Mouse (Mus musculus) thymus, adult 2 months (tissue): ENCODE data around the gene Ankmy1. TPM values are rescaled to one million over a fixed set of nuclear protein-coding genes. Genes with fewer than 3 reads are reported as not detected.
A peak's percentile ranks its signal among the peaks of the same experiment; 100 is the strongest.

Source experiments
- DNase-seq: peaks from one replicate; pipeline ENCODE4 v3.0.0; 2021
- H3K27ac ChIP-seq: fragments of 200-500 bp; 2 replicates; pipeline ENCODE4 v1.5.1; 2012; ENCODE audit warnings: low read length, control low read depth; ENCODE audit not compliant: control insufficient read depth, insufficient read depth
- H3K27me3 ChIP-seq: fragments of 200-500 bp; 2 replicates; pipeline ENCODE4 v1.6.1; 2012; ENCODE audit warnings: mild to moderate bottlenecking, low read length, moderate library complexity, mixed read lengths; ENCODE audit not compliant: control insufficient read depth, insufficient read depth
- H3K36me3 ChIP-seq: fragments of 200-500 bp; 2 replicates; pipeline ENCODE4 v1.6.1; 2012; ENCODE audit warnings: mild to moderate bottlenecking, low read length, moderate library complexity; ENCODE audit not compliant: control insufficient read depth, insufficient read depth
- H3K4me1 ChIP-seq: fragments of 200-500 bp; replicated peaks from 2 replicates; pipeline ENCODE4 v1.6.1; 2012; ENCODE audit warnings: low read length; ENCODE audit not compliant: control insufficient read depth, insufficient read depth
- H3K4me3 ChIP-seq: fragments of 200-500 bp; 2 replicates; pipeline ENCODE4 v1.5.1; 2012; ENCODE audit warnings: mild to moderate bottlenecking, low read length, control low read depth, moderate library complexity; ENCODE audit not compliant: control insufficient read depth, insufficient read depth
- CTCF ChIP-seq: fragments of 200-500 bp; IDR thresholded peaks from 2 replicates; pipeline ENCODE4 v1.5.1; 2012; ENCODE audit warnings: mild to moderate bottlenecking, control low read depth, low read length, moderate library complexity, borderline replicate concordance; ENCODE audit not compliant: control insufficient read depth, poor library complexity, insufficient read depth; ENCODE audit errors: extremely low read depth
- POLR2A ChIP-seq: fragments of 200-500 bp; IDR thresholded peaks from 2 replicates; pipeline ENCODE4 v1.6.1; 2012; ENCODE audit warnings: mild to moderate bottlenecking, low read length, control low read depth, moderate library complexity; ENCODE audit not compliant: control insufficient read depth, poor library complexity, insufficient read depth; ENCODE audit errors: extremely low read depth
- WGBS: fragments of 180-500 bp; shearing (Covaris S2); methylation state at CpG from one replicate; pipeline ENCODE4 v1.1.7; 2018; 5-methylcytosine and 5-hydroxymethylcytosine counted together
- polyA plus RNA-seq: library from polyadenylated mRNA; depleted of rRNA; stranded (reverse); fragments of >200 nt; gene quantifications from 2 replicates; pipeline ENCODE4 v1.2.3, GENCODE M21; 2012

Gene Ankmy1
- polyA plus RNA-seq, 1 experiment: 5.5 TPM

DNA sequence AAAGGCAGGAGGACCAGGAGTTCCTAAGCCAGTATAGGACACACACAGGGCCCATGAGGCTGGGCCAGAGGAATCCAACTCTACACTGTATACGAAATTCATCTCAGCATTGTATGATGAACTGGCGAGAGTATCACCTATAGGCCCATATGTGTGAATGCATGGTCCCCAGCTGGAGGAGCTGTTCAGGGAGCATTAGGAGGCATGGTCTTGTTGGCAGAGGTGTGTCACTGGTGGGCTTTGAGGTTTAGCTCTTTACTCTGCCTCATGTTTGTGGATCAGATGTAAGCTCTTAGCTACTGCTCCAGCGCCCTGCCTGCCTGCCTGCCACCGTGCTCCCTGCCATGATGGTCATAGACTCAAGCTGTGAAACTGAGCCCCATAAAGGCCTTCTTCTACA lies 39.4 kb downstream of the Ankmy1 start:
- 91% methylated on average over 4 of the region's 4 CpGs for WGBS
- Histone ChIP-seq H3K4me3 (no peak overlapping the region), H3K27me3 (no peaks in the 10 kb centered on the region), H3K36me3 (no peaks in the 10 kb centered on the region), H3K4me1 (no peaks in the 10 kb centered on the region), H3K27ac (no peak overlapping the region)
- DNase-seq: no peak
- TF ChIP-seq POLR2A: no peak
- no peak for TF ChIP-seq CTCF

- H3K4me1 ChIP-seq: no peaks in the 10 kb centered on the region
- H3K36me3 ChIP-seq: no peaks in the 10 kb centered on the region
- no peak for DNase-seq
- H3K27ac ChIP-seq: no peak overlapping the region
- no peaks in the 10 kb centered on the region for H3K27me3 ChIP-seq
- H3K4me3 ChIP-seq: no peak overlapping the region
- TF ChIP-seq POLR2A (no peak), CTCF (no peak)
- WGBS: 87% methylated on average over 6 of the region's 6 CpGs
Measured at GRCm38 (mm10) chr1:92861503-92861902, 41.2 kb downstream of the Ankmy1 start.

- Histone ChIP-seq H3K4me1 (peaks cover 25% of the 10 kb centered on the region), H3K27me3 (peaks cover 5% of the 10 kb centered on the region; the same call in 1 of the 2 replicates), H3K4me3 (no peak overlapping the region), H3K27ac (no peak overlapping the region), H3K36me3 (no peaks in the 10 kb centered on the region)
- no peak for DNase-seq
- TF ChIP-seq POLR2A (no peak), CTCF (no peak)
- 95% methylated on average over 2 of the region's 2 CpGs for WGBS
Measured at GRCm38 (mm10) chr1:92852450-92852849, 50.3 kb downstream of the Ankmy1 start.

DNA sequence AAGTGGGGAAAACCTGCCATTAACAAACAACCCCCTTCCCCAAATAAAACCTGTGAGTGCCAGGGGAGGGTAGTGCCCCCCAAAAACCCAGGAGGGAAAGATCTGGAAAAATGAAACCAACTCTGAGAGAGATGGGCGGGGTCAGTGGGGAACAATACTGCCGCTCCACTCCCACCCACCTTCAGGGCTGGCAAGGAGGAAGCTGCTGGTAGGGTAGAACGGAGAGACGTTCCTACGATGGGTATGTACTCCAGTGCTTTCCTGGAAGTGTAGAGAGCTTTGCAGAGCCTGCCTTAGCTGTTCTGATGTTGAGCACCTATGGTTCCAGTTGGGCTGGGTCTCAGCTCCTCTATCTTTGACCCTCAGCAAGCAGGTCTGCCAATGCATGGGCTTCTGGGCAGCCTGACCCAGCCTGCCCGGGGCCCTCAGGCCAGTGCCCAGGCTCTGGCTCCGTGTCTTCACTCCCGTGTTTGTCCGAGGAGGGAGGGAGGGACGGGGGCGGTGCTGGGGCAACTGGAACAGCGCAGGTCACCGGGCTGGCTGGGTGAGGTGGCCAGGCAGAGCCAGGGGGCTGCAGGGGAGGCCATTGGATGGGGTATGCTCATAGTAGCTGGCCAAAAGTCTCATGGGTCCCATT lies 52.6 kb downstream of the Ankmy1 start:
- WGBS: 38% methylated on average over 13 of the region's 13 CpGs
- Histone ChIP-seq H3K27ac (no peak overlapping the region), H3K4me3 (peak overlapping the region; percentile 15; the same call in 1 of the 2 replicates), H3K4me1 (peaks cover 25% of the 10 kb centered on the region), H3K36me3 (no peaks in the 10 kb centered on the region), H3K27me3 (peaks cover 5% of the 10 kb centered on the region; the same call in 1 of the 2 replicates)
- DNase-seq: no peak
- TF ChIP-seq CTCF (no peak), POLR2A (no peak)

- Histone ChIP-seq H3K27me3 (peaks cover 5% of the 10 kb centered on the region; the same call in 1 of the 2 replicates), H3K27ac (no peak overlapping the region), H3K4me1 (peaks cover 25% of the 10 kb centered on the region), H3K36me3 (no peaks in the 10 kb centered on the region), H3K4me3 (no peak overlapping the region)
- DNase-seq: no peak
- TF ChIP-seq POLR2A: no peak
- WGBS: 23% methylated on average over 2 of the region's 2 CpGs
Measured at GRCm38 (mm10) chr1:92849491-92849890, 53.2 kb downstream of the Ankmy1 start.

DNA sequence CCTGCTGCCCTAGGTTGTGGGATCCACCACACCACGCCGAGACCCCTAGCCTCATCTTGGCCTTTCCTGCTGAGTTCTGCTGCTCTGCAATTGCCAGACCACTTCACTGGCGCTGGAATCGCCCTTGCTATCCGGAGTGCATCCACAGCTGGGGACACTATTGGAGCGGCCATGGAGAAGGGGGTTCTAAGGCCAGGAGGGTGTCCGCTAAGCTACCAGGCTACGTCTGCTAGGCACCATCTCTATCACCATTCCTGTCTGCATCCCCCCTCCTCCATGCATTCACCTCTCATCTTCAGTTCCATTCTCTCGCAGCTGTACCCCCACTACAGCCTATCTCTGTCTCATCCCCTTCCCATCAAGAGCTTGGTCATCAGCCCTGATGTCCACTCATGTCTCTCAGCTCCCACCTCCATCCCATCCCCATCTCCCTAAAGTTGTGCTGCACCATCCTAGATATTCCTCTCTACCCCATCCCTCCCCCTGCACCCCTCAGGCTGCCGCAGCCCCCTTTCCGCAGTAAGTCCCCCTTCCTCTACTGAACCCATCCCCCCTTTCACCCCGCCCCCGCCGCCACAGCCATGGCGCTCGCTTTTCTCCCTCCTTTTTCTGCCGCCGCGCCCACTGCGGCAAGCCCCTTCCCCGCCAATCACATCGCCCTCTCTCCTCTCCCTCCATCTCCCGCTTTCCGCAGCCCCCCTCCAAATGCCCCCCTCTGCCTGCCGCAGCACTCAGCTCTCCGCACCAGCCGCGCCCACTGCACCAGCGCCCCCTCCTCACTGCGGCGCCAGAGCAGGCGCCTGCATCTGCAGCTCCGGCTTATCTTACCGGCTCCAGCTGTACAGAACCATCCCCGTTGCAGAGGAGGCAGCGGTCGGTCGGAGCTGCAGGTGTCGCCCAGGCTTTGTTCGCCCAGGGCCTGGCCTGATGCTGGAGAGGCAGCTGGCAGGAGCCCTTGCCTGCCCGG lies 54.5 kb downstream of the Ankmy1 start:
- Histone ChIP-seq H3K36me3 (no peaks in the 10 kb centered on the region), H3K27ac (no peak overlapping the region), H3K4me1 (peaks cover 25% of the 10 kb centered on the region), H3K27me3 (peaks cover 5% of the 10 kb centered on the region; the same call in 1 of the 2 replicates), H3K4me3 (peak overlapping the region; percentile 30; the same call in 1 of the 2 replicates)
- DNase-seq: peak; percentile 24
- TF ChIP-seq POLR2A: no peak
- 0 out of 2 replicates have a peak, but pooled peaks have one; percentile 19 for TF ChIP-seq CTCF
- WGBS: 18% methylated on average over 41 of the region's 41 CpGs
